Mouse (Mus musculus): ENCODE data around the gene Tpcn2.
A peak's percentile ranks its signal among the peaks of the same experiment; 100 is the strongest.

Tpcn2 gene

GRCm38 (mm10) chr7:145205363-145205902, 78.4 kb downstream of the Tpcn2 start:
- no peak for DNase-seq (ENCODE audit: low spot score)

- DNase-seq (ENCODE audit: low spot score), result no peak
These were observed 84.1 kb downstream of the Tpcn2 start for GRCm38 (mm10) chr7:145199711-145200110.

- DNase-seq (ENCODE audit: low spot score), result no peak
These were observed 85.5 kb downstream of the Tpcn2 start for GRCm38 (mm10) chr7:145198223-145198714.

- no peak for DNase-seq (ENCODE audit: low spot score)
These were observed 86.1 kb downstream of the Tpcn2 start for GRCm38 (mm10) chr7:145197711-145198110.

- DNase-seq (ENCODE audit: low spot score), result peak; percentile 86
These were observed 86.8 kb downstream of the Tpcn2 start for GRCm38 (mm10) chr7:145197042-145197441.

- DNase-seq (ENCODE audit: low spot score), result no peak
These were observed 87.5 kb downstream of the Tpcn2 start for GRCm38 (mm10) chr7:145196340-145196739.

GRCm38 (mm10) chr7:145195186-145195927, 88.5 kb downstream of the Tpcn2 start:
- no peak for DNase-seq (ENCODE audit: low spot score)

- peak; percentile 57 for DNase-seq (ENCODE audit: low spot score)
These were observed 89.2 kb downstream of the Tpcn2 start for GRCm38 (mm10) chr7:145194455-145195161.

GRCm38 (mm10) chr7:145192836-145193235, 91.0 kb downstream of the Tpcn2 start:
- no peak for DNase-seq (ENCODE audit: low spot score)

- no peak for DNase-seq (ENCODE audit: low spot score)
These were observed 93.3 kb downstream of the Tpcn2 start for GRCm38 (mm10) chr7:145190520-145190919.

- no peak for DNase-seq (ENCODE audit: low spot score)
These were observed 94.5 kb downstream of the Tpcn2 start for GRCm38 (mm10) chr7:145189342-145189741.

- DNase-seq (ENCODE audit: low spot score), result no peak
These were observed 96.0 kb downstream of the Tpcn2 start for GRCm38 (mm10) chr7:145187802-145188201.

- no peak for DNase-seq (ENCODE audit: low spot score)
These were observed 101.4 kb downstream of the Tpcn2 start for GRCm38 (mm10) chr7:145182388-145182787.

GRCm38 (mm10) chr7:145181376-145182034, 102.3 kb downstream of the Tpcn2 start:
- DNase-seq (ENCODE audit: low spot score), result no peak

- no peak for DNase-seq (ENCODE audit: low spot score)
These were observed 104.1 kb downstream of the Tpcn2 start for GRCm38 (mm10) chr7:145179691-145180091.

GRCm38 (mm10) chr7:145176750-145177589, 106.8 kb downstream of the Tpcn2 start:
- DNase-seq (ENCODE audit: low spot score), result no peak

GRCm38 (mm10) chr7:145173563-145173962, 110.2 kb downstream of the Tpcn2 start:
- DNase-seq (ENCODE audit: low spot score), result no peak

- no peak for DNase-seq (ENCODE audit: low spot score)
These were observed 110.7 kb downstream of the Tpcn2 start for GRCm38 (mm10) chr7:145173116-145173515.

GRCm38 (mm10) chr7:145169703-145170102, 114.1 kb downstream of the Tpcn2 start:
- no peak for DNase-seq (ENCODE audit: low spot score)

GRCm38 (mm10) chr7:145159283-145160240, 124.2 kb downstream of the Tpcn2 start:
- DNase-seq (ENCODE audit: low spot score), result no peak

Measured in left cerebral cortex, adult 11 months (tissue).